Mouse (Mus musculus) ES-Bruce4 (cell line): ENCODE results near the gene Polr1d.

Experiments
- CTCF ChIP-seq: IDR thresholded peaks from one replicate; pipeline ENCODE4 v1.8.1; 2011; ENCODE audit warnings: low read depth, low read length
- POLR2A ChIP-seq: IDR thresholded peaks from one replicate; pipeline ENCODE4 v1.8.1; 2011; ENCODE audit warnings: low read length; ENCODE audit not compliant: insufficient read depth

DNA sequence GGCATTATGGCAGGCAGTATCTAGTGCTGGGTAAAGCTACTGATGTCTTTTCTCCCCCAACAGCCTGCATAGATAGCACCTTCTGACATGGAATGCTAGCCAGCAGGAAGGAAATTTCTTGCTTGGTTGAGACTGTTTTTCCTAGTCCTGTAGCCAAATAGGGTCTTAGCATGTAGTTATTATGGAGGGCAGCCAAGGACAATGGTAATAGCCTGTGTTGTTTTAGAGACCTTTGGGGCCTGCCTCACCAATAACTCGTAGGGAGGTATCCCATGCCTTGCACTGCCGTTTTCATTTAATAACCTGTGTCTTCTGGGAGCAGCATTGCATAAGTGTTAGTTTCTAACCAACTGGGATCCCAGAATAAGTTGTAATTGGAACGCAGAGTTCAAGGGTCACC lies 13.0 kb downstream of the Polr1d start:
- TF ChIP-seq CTCF (no peak), POLR2A (no peak)
